Mouse (Mus musculus): ENCODE results near the gene Terf2. TPM values are rescaled to one million over a fixed set of nuclear protein-coding genes. Genes with fewer than 3 reads are reported as not detected.

Terf2 gene
- polyA plus RNA-seq, 1 experiment from 2014 or later, result 6.0 TPM

DNA sequence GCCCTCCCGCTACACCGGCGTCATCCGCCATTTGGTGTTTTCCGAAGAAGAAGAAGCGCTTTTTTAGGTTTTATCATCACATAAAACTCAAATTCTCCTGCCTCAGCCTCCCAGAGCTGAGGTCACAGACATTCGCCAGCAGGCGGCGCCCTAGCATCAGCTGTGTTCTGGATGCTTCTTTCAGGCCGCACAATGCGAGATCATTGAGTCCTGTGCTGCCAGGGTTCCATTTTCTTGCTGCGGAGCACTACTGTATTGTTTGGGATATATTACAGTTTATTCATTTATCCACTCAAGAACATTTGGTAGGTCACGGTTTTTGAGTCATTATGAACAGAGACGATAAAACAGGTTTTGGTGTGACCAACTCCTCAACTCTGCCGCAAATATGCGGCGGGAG, 11.0 kb downstream of the Terf2 start:
- Histone ChIP-seq H3K36me3 (ENCODE audit: control insufficient read depth, insufficient read depth) (peaks cover 23% of the 10 kb centered on the region), H3K9me3 (replicated peaks; ENCODE audit: control insufficient read depth, low read length) (no peaks in the 10 kb centered on the region), H3K9ac (ENCODE audit: low read depth, low read length) (no peak overlapping the region), H3K27me3 (ENCODE audit: control insufficient read depth, insufficient read depth, low read depth, low read length) (no peaks in the 10 kb centered on the region), H3K4me2 (ENCODE audit: low read depth, low read length) (no peak overlapping the region), H3K4me1 (ENCODE audit: control insufficient read depth, low read depth, low read length) (no peaks in the 10 kb centered on the region), H3K27ac (ENCODE audit: low read length) (no peak overlapping the region), H3K4me3 (ENCODE audit: low read depth, low read length) (no peak overlapping the region)
- ATAC-seq (ENCODE audit: low read depth), result no peak
- 89% methylated on average over 17 of the region's 17 CpGs for WGBS (ENCODE audit: insufficient replicate concordance)

- Histone ChIP-seq H3K4me3 (ENCODE audit: low read depth, low read length) (no peak overlapping the region), H3K36me3 (ENCODE audit: control insufficient read depth, insufficient read depth) (peaks cover 36% of the 10 kb centered on the region), H3K4me2 (ENCODE audit: low read depth, low read length) (no peak overlapping the region), H3K27me3 (ENCODE audit: control insufficient read depth, insufficient read depth, low read depth, low read length) (no peaks in the 10 kb centered on the region), H3K9me3 (replicated peaks; ENCODE audit: control insufficient read depth, low read length) (no peaks in the 10 kb centered on the region), H3K4me1 (ENCODE audit: control insufficient read depth, low read depth, low read length) (no peaks in the 10 kb centered on the region), H3K27ac (ENCODE audit: low read length) (no peak overlapping the region), H3K9ac (ENCODE audit: low read depth, low read length) (no peak overlapping the region)
- 76% methylated on average over 7 of the region's 7 CpGs for WGBS (ENCODE audit: insufficient replicate concordance)
- no peak for ATAC-seq (ENCODE audit: low read depth)
Measured at GRCm38 (mm10) chr8:107076239-107076888, 20.0 kb downstream of the Terf2 start.

- ATAC-seq (ENCODE audit: low read depth), result no peak
- H3K4me3 ChIP-seq (ENCODE audit: low read depth, low read length), result no peak overlapping the region
- H3K9me3 ChIP-seq (replicated peaks; ENCODE audit: control insufficient read depth, low read length), result no peaks in the 10 kb centered on the region
- no peaks in the 10 kb centered on the region for H3K27me3 ChIP-seq (ENCODE audit: control insufficient read depth, insufficient read depth, low read depth, low read length)
- H3K27ac ChIP-seq (ENCODE audit: low read length), result no peak overlapping the region
- H3K9ac ChIP-seq (ENCODE audit: low read depth, low read length), result no peak overlapping the region
- peaks cover 29% of the 10 kb centered on the region for H3K36me3 ChIP-seq (ENCODE audit: control insufficient read depth, insufficient read depth)
- no peak overlapping the region for H3K4me2 ChIP-seq (ENCODE audit: low read depth, low read length)
- H3K4me1 ChIP-seq (ENCODE audit: control insufficient read depth, low read depth, low read length), result no peaks in the 10 kb centered on the region
- WGBS (ENCODE audit: insufficient replicate concordance), result 81% methylated on average over 1 of the region's 1 CpGs
Measured at GRCm38 (mm10) chr8:107074128-107074527, 22.2 kb downstream of the Terf2 start.

DNA sequence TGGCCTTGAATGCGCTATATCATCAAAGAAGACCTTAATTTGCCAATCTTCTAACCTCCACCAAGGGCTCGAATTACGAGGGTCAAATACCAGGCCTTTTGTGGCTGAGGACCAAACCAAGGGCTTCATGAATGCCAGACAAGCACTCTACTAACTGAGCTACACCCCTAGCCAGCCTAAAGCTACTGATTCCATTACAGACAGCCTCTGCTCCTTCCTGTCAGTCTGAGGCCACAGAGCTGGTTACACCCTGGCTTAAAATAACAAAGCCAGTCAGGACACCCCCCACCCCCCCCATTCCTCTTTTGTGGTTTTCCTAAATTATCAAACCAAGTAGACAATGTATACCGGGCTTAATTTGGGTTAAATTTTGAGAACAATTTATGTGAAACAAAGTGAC, 22.6 kb downstream of the Terf2 start:
- Histone ChIP-seq H3K27me3 (ENCODE audit: control insufficient read depth, insufficient read depth, low read depth, low read length) (no peaks in the 10 kb centered on the region), H3K36me3 (ENCODE audit: control insufficient read depth, insufficient read depth) (peaks cover 26% of the 10 kb centered on the region), H3K9me3 (replicated peaks; ENCODE audit: control insufficient read depth, low read length) (no peaks in the 10 kb centered on the region), H3K4me1 (ENCODE audit: control insufficient read depth, low read depth, low read length) (no peaks in the 10 kb centered on the region), H3K27ac (ENCODE audit: low read length) (no peak overlapping the region), H3K4me3 (ENCODE audit: low read depth, low read length) (no peak overlapping the region), H3K9ac (ENCODE audit: low read depth, low read length) (no peak overlapping the region), H3K4me2 (ENCODE audit: low read depth, low read length) (no peak overlapping the region)
- WGBS (ENCODE audit: insufficient replicate concordance), result 63% methylated on average over 4 of the region's 4 CpGs
- no peak for ATAC-seq (ENCODE audit: low read depth)

GRCm38 (mm10) chr8:107065511-107066496, 30.5 kb downstream of the Terf2 start, which contains the start of gene Tmed6:
TSS of gene Tmed6 (minus strand) at chr8:107065644.
- 46% methylated on average over 17 of the region's 17 CpGs for WGBS (ENCODE audit: insufficient replicate concordance)
- Histone ChIP-seq H3K27me3 (ENCODE audit: control insufficient read depth, insufficient read depth, low read depth, low read length) (no peaks in the 10 kb centered on the region), H3K4me1 (ENCODE audit: control insufficient read depth, low read depth, low read length) (peaks cover 8% of the 10 kb centered on the region), H3K4me2 (ENCODE audit: low read depth, low read length) (no peak within 1 kb of the TSS), H3K4me3 (ENCODE audit: low read depth, low read length) (no peak within 1 kb of the TSS), H3K27ac (ENCODE audit: low read length) (no peak within 1 kb of the TSS), H3K9ac (ENCODE audit: low read depth, low read length) (no peak within 1 kb of the TSS), H3K9me3 (replicated peaks; ENCODE audit: control insufficient read depth, low read length) (no peaks in the 10 kb centered on the region), H3K36me3 (ENCODE audit: control insufficient read depth, insufficient read depth) (peaks cover 3% of the 10 kb centered on the region; the same call in 1 of the 2 replicates)
- ATAC-seq (ENCODE audit: low read depth), result peak; percentile 83

- Histone ChIP-seq H3K27ac (ENCODE audit: low read length) (no peak overlapping the region), H3K27me3 (ENCODE audit: control insufficient read depth, insufficient read depth, low read depth, low read length) (no peaks in the 10 kb centered on the region), H3K4me1 (ENCODE audit: control insufficient read depth, low read depth, low read length) (peaks cover 9% of the 10 kb centered on the region), H3K9me3 (replicated peaks; ENCODE audit: control insufficient read depth, low read length) (no peaks in the 10 kb centered on the region), H3K4me3 (ENCODE audit: low read depth, low read length) (no peak overlapping the region), H3K4me2 (ENCODE audit: low read depth, low read length) (no peak overlapping the region), H3K9ac (ENCODE audit: low read depth, low read length) (no peak overlapping the region), H3K36me3 (ENCODE audit: control insufficient read depth, insufficient read depth) (peaks cover 3% of the 10 kb centered on the region; the same call in 1 of the 2 replicates)
- no peak for ATAC-seq (ENCODE audit: low read depth)
- 77% methylated on average over 1 of the region's 1 CpGs for WGBS (ENCODE audit: insufficient replicate concordance)
Measured at GRCm38 (mm10) chr8:107062613-107063012, 33.7 kb downstream of the Terf2 start.

DNA sequence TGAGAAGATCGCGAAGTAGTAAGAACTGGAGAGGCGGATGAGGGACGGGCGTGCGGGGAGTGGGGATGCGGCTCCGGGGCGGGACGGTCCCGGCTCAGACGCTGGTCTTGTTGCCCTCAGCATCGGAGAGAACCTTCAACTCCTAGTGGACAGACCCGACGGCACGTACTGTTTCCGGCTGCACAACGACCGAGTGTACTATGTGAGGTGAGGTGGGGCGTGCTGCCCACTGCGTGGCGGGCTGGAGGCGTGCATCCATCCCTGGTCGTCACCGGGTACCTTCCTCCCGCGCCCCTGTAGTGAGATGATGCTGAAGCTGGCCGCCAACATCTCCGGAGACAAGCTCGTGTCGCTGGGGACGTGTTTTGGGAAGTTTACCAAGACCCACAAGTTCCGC, 39.4 kb downstream of the Terf2 start:
- under 1% methylated on average over 33 of the region's 33 CpGs for WGBS (ENCODE audit: insufficient replicate concordance)
- peak; percentile 19 for ATAC-seq (ENCODE audit: low read depth)
- Histone ChIP-seq H3K27me3 (ENCODE audit: control insufficient read depth, insufficient read depth, low read depth, low read length) (no peaks in the 10 kb centered on the region), H3K36me3 (ENCODE audit: control insufficient read depth, insufficient read depth) (peaks cover 27% of the 10 kb centered on the region), H3K27ac (ENCODE audit: low read length) (peak overlapping the region; percentile 46), H3K4me3 (ENCODE audit: low read depth, low read length) (peak overlapping the region; percentile 100), H3K9me3 (replicated peaks; ENCODE audit: control insufficient read depth, low read length) (no peaks in the 10 kb centered on the region), H3K4me2 (ENCODE audit: low read depth, low read length) (peak overlapping the region; percentile 93), H3K9ac (ENCODE audit: low read depth, low read length) (peak overlapping the region; percentile 92), H3K4me1 (ENCODE audit: control insufficient read depth, low read depth, low read length) (peaks cover 19% of the 10 kb centered on the region)

DNA sequence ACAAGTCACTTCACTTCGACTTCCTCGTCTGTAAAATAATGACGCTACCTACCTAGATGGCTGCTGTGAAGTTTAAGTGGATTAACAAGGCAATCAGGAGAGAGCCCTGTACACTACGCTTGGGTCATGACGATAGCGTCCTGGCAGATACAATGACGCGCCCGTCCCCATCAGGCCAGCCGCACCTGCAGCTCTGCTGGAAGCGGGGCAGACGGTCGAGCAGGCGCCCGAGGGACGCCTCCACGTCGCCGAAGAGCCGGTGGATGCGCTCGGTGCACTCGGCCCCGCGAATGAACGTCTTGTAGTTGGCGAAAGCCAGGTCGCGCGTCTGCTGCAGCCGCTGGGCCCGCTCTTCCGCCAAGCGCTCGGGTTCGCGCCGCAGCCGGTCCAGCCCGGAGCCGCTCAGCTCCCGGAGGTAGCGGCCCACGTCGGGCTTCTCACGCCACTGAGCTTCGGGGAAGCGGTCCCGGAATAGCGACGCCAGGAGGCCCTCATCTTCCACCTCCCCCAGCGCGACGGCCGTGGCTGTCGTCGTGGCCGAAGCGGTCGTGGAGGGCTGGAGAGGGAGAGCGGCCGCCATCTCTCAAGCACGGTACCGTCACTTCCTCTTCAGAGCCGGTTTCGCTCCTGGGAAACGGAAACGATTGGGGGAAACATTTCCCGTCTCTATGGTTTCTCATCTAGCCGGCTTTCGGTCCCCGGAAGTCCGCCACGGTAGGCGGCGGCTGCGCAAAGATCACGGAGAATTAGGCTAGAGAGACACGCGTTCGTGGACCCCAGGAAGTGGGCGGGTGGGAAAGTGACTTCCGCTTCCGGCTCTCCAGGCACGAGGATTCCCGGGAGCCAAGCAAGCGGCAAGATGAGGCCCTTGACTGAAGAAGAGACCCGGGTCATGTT, 40.0 kb downstream of the Terf2 start, which contains the start of the genes Cog8 and Nip7:
TSS of gene Cog8 (minus strand) at position 614 of the 897 bp plus-strand sequence.
TSS of gene Nip7 (plus strand) at position 802 of the 897 bp plus-strand sequence.
- Histone ChIP-seq H3K4me1 (ENCODE audit: control insufficient read depth, low read depth, low read length) (peaks cover 19% of the 10 kb centered on the region), H3K4me2 (ENCODE audit: low read depth, low read length) (peak within 1 kb of the TSS; percentile 93), H3K9ac (ENCODE audit: low read depth, low read length) (peak within 1 kb of the TSS; percentile 92), H3K9me3 (replicated peaks; ENCODE audit: control insufficient read depth, low read length) (no peaks in the 10 kb centered on the region), H3K27ac (ENCODE audit: low read length) (peak within 1 kb of the TSS; percentile 89), H3K4me3 (ENCODE audit: low read depth, low read length) (peak within 1 kb of the TSS; percentile 100), H3K27me3 (ENCODE audit: control insufficient read depth, insufficient read depth, low read depth, low read length) (no peaks in the 10 kb centered on the region), H3K36me3 (ENCODE audit: control insufficient read depth, insufficient read depth) (peaks cover 34% of the 10 kb centered on the region)
- WGBS (ENCODE audit: insufficient replicate concordance), result under 1% methylated on average over 88 of the region's 88 CpGs
- ATAC-seq (ENCODE audit: low read depth), result peak; percentile 92
